Mouse (Mus musculus) intestine, embryonic 15.5 days (tissue): Measurements from ENCODE around the gene Grm7. TPM values are rescaled to one million over a fixed set of nuclear protein-coding genes. Genes with fewer than 3 reads are reported as not detected.

Experiments used
- ATAC-seq: fragments of 200-750 bp; cut with Nextera tagmentation; 2 replicates; pipeline ENCODE4 v1.8.0; 2017; ENCODE audit warnings: moderate TSS enrichment, moderate library complexity
- H3K27ac ChIP-seq: fragments of 300-500 bp; sonication (generic); 2 replicates; pipeline ENCODE4 v1.5.1; 2015; ENCODE audit warnings: mild to moderate bottlenecking, inconsistent platforms
- H3K27me3 ChIP-seq: fragments of 300-500 bp; sonication (generic); replicated peaks from 2 replicates; pipeline ENCODE4 v1.6.1; 2015; ENCODE audit warnings: inconsistent platforms
- H3K36me3 ChIP-seq: fragments of 300-500 bp; sonication (generic); 2 replicates; pipeline ENCODE4 v1.6.1; 2015; ENCODE audit warnings: inconsistent platforms
- H3K4me1 ChIP-seq: fragments of 300-500 bp; sonication (generic); replicated peaks from 2 replicates; pipeline ENCODE4 v1.6.1; 2015; ENCODE audit warnings: inconsistent platforms
- H3K4me2 ChIP-seq: fragments of 300-500 bp; sonication (generic); replicated peaks from 2 replicates; pipeline ENCODE4 v1.6.1; 2015; ENCODE audit warnings: mild to moderate bottlenecking, inconsistent platforms
- H3K4me3 ChIP-seq: fragments of 300-500 bp; sonication (generic); replicated peaks from 2 replicates; pipeline ENCODE4 v1.5.1; 2015; ENCODE audit warnings: inconsistent platforms
- H3K9ac ChIP-seq: fragments of 300-500 bp; sonication (generic); 2 replicates; pipeline ENCODE4 v1.6.1; 2015; ENCODE audit warnings: inconsistent platforms
- H3K9me3 ChIP-seq: fragments of 300-500 bp; sonication (generic); 2 replicates; pipeline ENCODE4 v1.6.1; 2016; ENCODE audit warnings: inconsistent platforms
- WGBS: fragments of 180-500 bp; shearing (Covaris S2); methylation state at CpG from one replicate; pipeline ENCODE4 v1.1.7; 2015; 5-methylcytosine and 5-hydroxymethylcytosine counted together
- polyA plus RNA-seq: library from polyadenylated mRNA; unstranded; fragments of >200 nt; fragmentation: Nextera tagmentation; extraction: Ambion mirVana; gene quantifications from 2 replicates; pipeline ENCODE4 v1.2.1, GENCODE M21; 2015

The Grm7 gene
- polyA plus RNA-seq, 1 experiment from 2014 or later, result 1.9 TPM

DNA sequence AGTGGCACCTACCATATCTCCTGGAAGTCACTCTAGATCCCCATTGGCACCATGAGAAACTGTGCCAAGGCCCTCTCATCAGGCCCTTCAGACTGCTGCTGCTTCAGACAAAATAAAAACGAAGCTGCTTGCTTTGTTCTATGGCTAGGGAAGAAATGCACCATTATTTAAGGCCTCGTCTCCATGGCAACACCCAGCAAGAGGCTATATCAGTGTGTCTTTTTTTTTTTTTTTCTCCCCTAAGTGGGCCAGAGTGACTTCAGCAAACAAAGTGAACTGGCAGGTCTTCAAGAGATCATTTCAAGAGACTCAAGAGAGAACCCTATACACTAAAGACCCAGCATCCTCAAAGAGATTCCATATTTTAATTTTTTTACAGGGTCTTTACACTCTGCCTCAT, 867.0 kb downstream of the Grm7 start:
- no peaks in the 10 kb centered on the region for H3K36me3 ChIP-seq
- 62% methylated on average over 2 of the region's 2 CpGs for WGBS

DNA sequence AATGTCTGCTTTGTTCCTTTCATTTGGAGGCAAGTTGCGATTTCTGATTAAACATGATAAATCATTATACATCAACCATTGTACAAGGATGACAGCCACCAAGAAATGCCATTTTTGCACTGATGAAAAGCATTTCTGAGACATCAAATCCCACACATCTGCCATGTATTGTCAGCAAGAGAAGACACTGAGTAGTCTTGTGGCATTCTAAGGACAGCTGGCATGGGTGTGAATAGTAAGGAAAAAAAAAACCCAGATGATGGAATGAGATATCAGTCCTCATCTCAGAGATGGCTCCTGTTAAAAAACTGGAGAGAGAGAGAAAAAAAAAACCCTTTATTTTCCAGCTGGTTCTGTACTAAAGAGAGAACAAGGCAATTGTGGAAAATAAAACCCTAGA, 875.8 kb downstream of the Grm7 start:
- H3K4me3 ChIP-seq, result no peak overlapping the region
- 80% methylated on average over 1 of the region's 1 CpGs for WGBS
- no peaks in the 10 kb centered on the region for H3K36me3 ChIP-seq
- no peak overlapping the region for H3K9ac ChIP-seq
- no peak for ATAC-seq
- no peak overlapping the region for H3K27ac ChIP-seq
- no peaks in the 10 kb centered on the region for H3K27me3 ChIP-seq
- H3K9me3 ChIP-seq, result no peaks in the 10 kb centered on the region
- no peaks in the 10 kb centered on the region for H3K4me1 ChIP-seq
- no peak overlapping the region for H3K4me2 ChIP-seq

More for the DNA sequence above, 867.0 kb downstream of the Grm7 start:
- Histone ChIP-seq H3K4me2 (no peak overlapping the region), H3K4me3 (no peak overlapping the region), H3K9me3 (no peaks in the 10 kb centered on the region), H3K9ac (no peak overlapping the region), H3K4me1 (no peaks in the 10 kb centered on the region), H3K27me3 (no peaks in the 10 kb centered on the region), H3K27ac (no peak overlapping the region)
- no peak for ATAC-seq

- Histone ChIP-seq H3K4me1 (no peaks in the 10 kb centered on the region), H3K27ac (no peak overlapping the region), H3K27me3 (no peaks in the 10 kb centered on the region), H3K9ac (no peak overlapping the region), H3K4me3 (no peak overlapping the region), H3K9me3 (no peaks in the 10 kb centered on the region), H3K4me2 (no peak overlapping the region), H3K36me3 (no peaks in the 10 kb centered on the region)
- ATAC-seq, result no peak
These were observed 876.7 kb downstream of the Grm7 start for GRCm38 (mm10) chr6:111522122-111522521.

- Histone ChIP-seq H3K27ac (no peak overlapping the region), H3K4me1 (no peaks in the 10 kb centered on the region), H3K27me3 (no peaks in the 10 kb centered on the region), H3K9me3 (no peaks in the 10 kb centered on the region), H3K9ac (no peak overlapping the region), H3K36me3 (no peaks in the 10 kb centered on the region), H3K4me3 (no peak overlapping the region), H3K4me2 (no peak overlapping the region)
- no peak for ATAC-seq
- 77% methylated on average over 2 of the region's 2 CpGs for WGBS
These were observed 884.6 kb downstream of the Grm7 start for GRCm38 (mm10) chr6:111529985-111530384.

GRCm38 (mm10) chr6:111558588-111558987, 913.2 kb downstream of the Grm7 start:
- ATAC-seq, result no peak
- Histone ChIP-seq H3K9ac (no peak overlapping the region), H3K27ac (no peak overlapping the region), H3K27me3 (no peaks in the 10 kb centered on the region), H3K4me2 (no peak overlapping the region), H3K36me3 (no peaks in the 10 kb centered on the region), H3K4me3 (no peak overlapping the region), H3K9me3 (no peaks in the 10 kb centered on the region), H3K4me1 (no peaks in the 10 kb centered on the region)
- 77% methylated on average over 1 of the region's 1 CpGs for WGBS

DNA sequence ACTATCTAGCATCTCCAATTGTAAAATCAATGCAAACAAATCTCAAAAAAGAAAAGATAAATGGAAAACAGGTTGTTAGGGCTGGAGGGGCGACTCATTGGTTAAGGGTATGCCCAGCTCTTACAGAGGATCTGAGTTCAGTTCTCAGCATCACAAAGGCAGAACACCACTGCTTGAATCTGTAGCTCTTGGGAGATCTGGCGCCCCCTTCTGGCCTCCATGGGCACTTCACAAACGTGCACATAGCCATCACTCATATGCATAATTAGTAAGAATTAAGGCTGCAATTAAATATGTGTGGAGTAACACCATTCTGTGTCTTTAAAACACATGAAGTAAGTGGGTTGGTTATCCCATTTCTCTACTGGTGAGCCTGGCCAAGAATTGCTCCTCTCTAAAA, 914.1 kb downstream of the Grm7 start:
- no peak for ATAC-seq
- no peaks in the 10 kb centered on the region for H3K4me1 ChIP-seq
- H3K4me2 ChIP-seq, result no peak overlapping the region
- no peak overlapping the region for H3K27ac ChIP-seq
- H3K9ac ChIP-seq, result no peak overlapping the region
- WGBS, result 66% methylated on average over 3 of the region's 3 CpGs
- H3K4me3 ChIP-seq, result no peak overlapping the region
- no peaks in the 10 kb centered on the region for H3K27me3 ChIP-seq
- H3K36me3 ChIP-seq, result no peaks in the 10 kb centered on the region
- no peaks in the 10 kb centered on the region for H3K9me3 ChIP-seq

- no peak overlapping the region for H3K27ac ChIP-seq
- ATAC-seq, result no peak
- H3K36me3 ChIP-seq, result no peaks in the 10 kb centered on the region
- no peaks in the 10 kb centered on the region for H3K9me3 ChIP-seq
- WGBS, result 78% methylated on average over 7 of the region's 7 CpGs
- H3K4me2 ChIP-seq, result no peak overlapping the region
- no peaks in the 10 kb centered on the region for H3K27me3 ChIP-seq
- H3K9ac ChIP-seq, result no peak overlapping the region
- H3K4me1 ChIP-seq, result no peaks in the 10 kb centered on the region
- H3K4me3 ChIP-seq, result no peak overlapping the region
These were observed 916.0 kb downstream of the Grm7 start for GRCm38 (mm10) chr6:111561347-111561746.

- 79% methylated on average over 4 of the region's 4 CpGs for WGBS
- no peak overlapping the region for H3K4me3 ChIP-seq
- ATAC-seq, result no peak
These were observed 926.2 kb downstream of the Grm7 start for GRCm38 (mm10) chr6:111571471-111572088.

GRCm38 (mm10) chr6:111584851-111585250, 939.5 kb downstream of the Grm7 start:
- H3K27me3 ChIP-seq, result no peaks in the 10 kb centered on the region
- no peaks in the 10 kb centered on the region for H3K9me3 ChIP-seq
- no peaks in the 10 kb centered on the region for H3K4me1 ChIP-seq
- WGBS, result 43% methylated on average over 2 of the region's 2 CpGs
- H3K4me3 ChIP-seq, result no peak overlapping the region
- H3K36me3 ChIP-seq, result no peaks in the 10 kb centered on the region
- ATAC-seq, result peak; percentile 39; the same call in 1 of the 2 replicates
- H3K27ac ChIP-seq, result no peak overlapping the region
- no peak overlapping the region for H3K4me2 ChIP-seq
- H3K9ac ChIP-seq, result no peak overlapping the region

More at GRCm38 (mm10) chr6:111571471-111572088, 926.2 kb downstream of the Grm7 start:
- Histone ChIP-seq H3K4me1 (no peaks in the 10 kb centered on the region), H3K4me2 (no peak overlapping the region), H3K9ac (no peak overlapping the region), H3K27ac (no peak overlapping the region), H3K27me3 (no peaks in the 10 kb centered on the region), H3K9me3 (no peaks in the 10 kb centered on the region), H3K36me3 (no peaks in the 10 kb centered on the region)

GRCm38 (mm10) chr6:111587572-111587971, 942.2 kb downstream of the Grm7 start:
- Histone ChIP-seq H3K27me3 (no peaks in the 10 kb centered on the region), H3K4me2 (no peak overlapping the region), H3K4me1 (no peaks in the 10 kb centered on the region), H3K36me3 (no peaks in the 10 kb centered on the region), H3K9ac (no peak overlapping the region), H3K27ac (no peak overlapping the region), H3K4me3 (no peak overlapping the region), H3K9me3 (no peaks in the 10 kb centered on the region)
- no peak for ATAC-seq
- 80% methylated on average over 3 of the region's 3 CpGs for WGBS

DNA sequence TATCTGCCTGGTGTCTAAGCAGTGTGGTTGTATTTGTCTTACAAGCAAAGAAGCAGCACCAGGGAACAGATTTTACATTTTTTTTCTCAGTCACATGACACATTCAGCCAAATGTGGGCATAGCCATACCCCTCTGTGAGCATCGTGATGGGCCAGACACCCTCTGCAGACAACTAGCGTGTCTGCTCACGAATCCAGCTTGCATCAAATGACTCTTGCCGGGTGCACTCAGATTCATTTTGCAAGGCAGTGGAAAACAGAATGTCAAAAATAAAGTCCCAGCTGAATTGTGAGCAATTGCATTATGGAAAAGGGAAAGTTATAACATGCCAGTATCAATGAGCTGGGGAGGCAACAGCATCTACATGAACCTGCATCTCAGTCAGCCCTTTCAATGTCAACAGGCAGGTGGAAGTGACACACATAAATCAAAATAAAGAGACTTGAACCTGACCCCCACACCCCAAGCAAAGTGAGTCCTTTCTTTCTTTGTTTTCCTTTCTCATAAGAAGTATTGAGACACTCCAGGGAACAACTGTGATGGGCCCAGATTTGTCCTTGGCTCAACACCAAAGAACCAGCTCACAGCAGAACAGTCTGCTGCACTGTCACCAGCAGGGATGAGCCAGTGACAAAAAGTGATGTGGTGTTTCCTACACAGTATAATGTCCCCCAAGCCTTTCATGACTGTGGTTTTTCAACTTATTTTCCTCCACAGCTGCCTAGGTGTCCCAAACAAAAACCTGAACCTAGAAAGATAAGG, 956.7 kb downstream of the Grm7 start:
- no peak for ATAC-seq
- WGBS, result 87% methylated on average over 4 of the region's 4 CpGs
- no peaks in the 10 kb centered on the region for H3K9me3 ChIP-seq

DNA sequence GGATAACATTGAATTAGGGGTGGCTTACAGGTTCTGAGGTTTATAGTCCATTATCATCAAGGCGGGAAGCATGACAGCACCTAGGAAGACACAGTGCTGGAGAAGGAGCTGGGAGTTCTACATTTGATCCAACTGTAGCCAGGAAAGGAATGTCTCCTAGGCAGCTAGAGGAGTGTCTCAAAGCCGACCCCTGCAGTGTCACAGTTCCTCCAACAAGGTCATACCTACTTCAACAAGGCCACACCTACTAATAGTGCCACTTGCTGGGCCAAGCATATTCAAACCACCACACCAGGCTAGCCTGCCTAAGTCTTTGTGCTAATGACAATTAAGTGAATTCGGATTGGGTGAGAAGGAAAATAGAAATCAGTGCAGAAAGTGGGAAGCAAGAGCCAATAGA, 965.0 kb downstream of the Grm7 start:
- no peaks in the 10 kb centered on the region for H3K9me3 ChIP-seq
- no peak for ATAC-seq
- H3K27ac ChIP-seq, result no peak overlapping the region
- H3K36me3 ChIP-seq, result no peaks in the 10 kb centered on the region
- H3K4me1 ChIP-seq, result no peaks in the 10 kb centered on the region
- H3K4me2 ChIP-seq, result no peak overlapping the region
- no peak overlapping the region for H3K9ac ChIP-seq
- WGBS, result 85% methylated on average over 3 of the region's 3 CpGs
- H3K27me3 ChIP-seq, result no peaks in the 10 kb centered on the region
- H3K4me3 ChIP-seq, result no peak overlapping the region

More for the DNA sequence above, 956.7 kb downstream of the Grm7 start:
- Histone ChIP-seq H3K27me3 (no peaks in the 10 kb centered on the region), H3K4me2 (no peak overlapping the region), H3K36me3 (no peaks in the 10 kb centered on the region), H3K9ac (no peak overlapping the region), H3K4me1 (no peaks in the 10 kb centered on the region), H3K4me3 (no peak overlapping the region), H3K27ac (no peak overlapping the region)

- no peak overlapping the region for H3K4me3 ChIP-seq
- H3K9me3 ChIP-seq, result no peaks in the 10 kb centered on the region
- H3K4me2 ChIP-seq, result no peak overlapping the region
- no peaks in the 10 kb centered on the region for H3K36me3 ChIP-seq
- no peaks in the 10 kb centered on the region for H3K4me1 ChIP-seq
- no peak overlapping the region for H3K9ac ChIP-seq
- no peak for ATAC-seq
- no peaks in the 10 kb centered on the region for H3K27me3 ChIP-seq
- no peak overlapping the region for H3K27ac ChIP-seq
These were observed 968.5 kb downstream of the Grm7 start for GRCm38 (mm10) chr6:111613834-111614233.
